Mouse (Mus musculus) gonadal fat pad, adult 2 months (tissue): ENCODE measurements around the gene Ube2e1. TPM values are rescaled to one million over a fixed set of nuclear protein-coding genes. Genes with fewer than 3 reads are reported as not detected.

Experiments
- DNase-seq: peaks from one replicate; pipeline ENCODE4 v3.0.0-alpha.2; 2012; ENCODE audit warnings: low read depth
- polyA plus RNA-seq: library from polyadenylated mRNA; depleted of rRNA; stranded (reverse); fragments of >200 nt; gene quantifications from 2 replicates; pipeline ENCODE4 v1.2.3, GENCODE M21; 2012; rRNA removed

Ube2e1 gene
- polyA plus RNA-seq = 37.7 and 40.2 TPM in 2 replicates

- DNase-seq = no peak
Observed at GRCm38 (mm10) chr14:18331693-18332131, at the start of gene Ube2e1. TSS of gene Ube2e1 (minus strand) at chr14:18331859.

GRCm38 (mm10) chr14:18379841-18380240 lies 48.2 kb upstream of the Ube2e1 start:
- no peak for DNase-seq

- no peak for DNase-seq
Observed at GRCm38 (mm10) chr14:18377944-18378575, 46.4 kb upstream of the Ube2e1 start.

GRCm38 (mm10) chr14:18376206-18376605 lies 44.5 kb upstream of the Ube2e1 start:
- DNase-seq = peak; percentile 54

- DNase-seq = no peak
Observed at GRCm38 (mm10) chr14:18373758-18374405, 42.2 kb upstream of the Ube2e1 start.

- no peak for DNase-seq
Observed at GRCm38 (mm10) chr14:18372761-18373610, 41.3 kb upstream of the Ube2e1 start.

GRCm38 (mm10) chr14:18369031-18369430 lies 37.4 kb upstream of the Ube2e1 start:
- DNase-seq = no peak

GRCm38 (mm10) chr14:18367025-18367424 lies 35.4 kb upstream of the Ube2e1 start:
- no peak for DNase-seq

- no peak for DNase-seq
Observed at GRCm38 (mm10) chr14:18364321-18364720, 32.7 kb upstream of the Ube2e1 start.

GRCm38 (mm10) chr14:18356442-18356841 lies 24.8 kb upstream of the Ube2e1 start:
- DNase-seq = no peak

GRCm38 (mm10) chr14:18355514-18356190 lies 24.0 kb upstream of the Ube2e1 start:
- no peak for DNase-seq

- no peak for DNase-seq
Observed at GRCm38 (mm10) chr14:18353525-18353924, 21.9 kb upstream of the Ube2e1 start.

- no peak for DNase-seq
Observed at GRCm38 (mm10) chr14:18352934-18353333, 21.3 kb upstream of the Ube2e1 start.

GRCm38 (mm10) chr14:18350680-18351079 lies 19.0 kb upstream of the Ube2e1 start:
- DNase-seq = no peak

- no peak for DNase-seq
Observed at GRCm38 (mm10) chr14:18349871-18350270, 18.2 kb upstream of the Ube2e1 start.

GRCm38 (mm10) chr14:18343589-18343988 lies 11.9 kb upstream of the Ube2e1 start:
- no peak for DNase-seq

- DNase-seq = no peak
Observed at GRCm38 (mm10) chr14:18342749-18343148, 11.1 kb upstream of the Ube2e1 start.

GRCm38 (mm10) chr14:18341088-18341487 lies 9.4 kb upstream of the Ube2e1 start:
- DNase-seq = no peak

- DNase-seq = no peak
Observed at GRCm38 (mm10) chr14:18336106-18336505, 4.4 kb upstream of the Ube2e1 start.

- no peak for DNase-seq
Observed at GRCm38 (mm10) chr14:18330789-18331692, 618 bp downstream of the Ube2e1 start.
